Mouse (Mus musculus): ENCODE measurements around the gene Gm37240. TPM values are rescaled to one million over a fixed set of nuclear protein-coding genes. Genes with fewer than 3 reads are reported as not detected.

Gm37240 gene
- total RNA-seq, 4 experiments from 2014 or later = 29.7 to 37.8 (median 36.6) TPM

GRCm38 (mm10) chr3:84808906-84809305 lies 1078.4 kb downstream of the Gm37240 start:
- no peak for DNase-seq (ENCODE audit: low spot score in 2 of 2)

GRCm38 (mm10) chr3:84807826-84808225 lies 1079.5 kb downstream of the Gm37240 start:
- no peak for DNase-seq (ENCODE audit: low spot score in 2 of 2)

- no peak for DNase-seq (ENCODE audit: low spot score in 2 of 2)
Measured at GRCm38 (mm10) chr3:84806206-84806605, 1081.1 kb downstream of the Gm37240 start.

GRCm38 (mm10) chr3:84804036-84804435 lies 1083.3 kb downstream of the Gm37240 start:
- no peak for DNase-seq (ENCODE audit: low spot score in 2 of 2)

GRCm38 (mm10) chr3:84787914-84788313 lies 1099.4 kb downstream of the Gm37240 start:
- DNase-seq (ENCODE audit: low spot score in 2 of 2) = no peak

- no peak for DNase-seq (ENCODE audit: low spot score in 2 of 2)
Measured at GRCm38 (mm10) chr3:84776084-84776483, 1111.2 kb downstream of the Gm37240 start.

GRCm38 (mm10) chr3:84775577-84775976 lies 1111.7 kb downstream of the Gm37240 start:
- DNase-seq (ENCODE audit: low spot score in 2 of 2) = no peak

GRCm38 (mm10) chr3:84775067-84775423 lies 1112.3 kb downstream of the Gm37240 start:
- DNase-seq (ENCODE audit: low spot score in 2 of 2) = no peak

- no peak for DNase-seq (ENCODE audit: low spot score in 2 of 2)
Measured at GRCm38 (mm10) chr3:84774246-84775066, 1112.9 kb downstream of the Gm37240 start.

GRCm38 (mm10) chr3:84771980-84772379 lies 1115.3 kb downstream of the Gm37240 start:
- no peak for DNase-seq (ENCODE audit: low spot score in 2 of 2)

- no peak for DNase-seq (ENCODE audit: low spot score in 2 of 2)
Measured at GRCm38 (mm10) chr3:84770518-84770917, 1116.8 kb downstream of the Gm37240 start.

GRCm38 (mm10) chr3:84769411-84769810 lies 1117.9 kb downstream of the Gm37240 start:
- no peak for DNase-seq (ENCODE audit: low spot score in 2 of 2)

- DNase-seq (ENCODE audit: low spot score in 2 of 2) = no peak
Measured at GRCm38 (mm10) chr3:84768940-84769339, 1118.4 kb downstream of the Gm37240 start.

GRCm38 (mm10) chr3:84753816-84754215 lies 1133.5 kb downstream of the Gm37240 start:
- DNase-seq (ENCODE audit: low spot score in 2 of 2) = no peak

- no peak for DNase-seq (ENCODE audit: low spot score in 2 of 2)
Measured at GRCm38 (mm10) chr3:84749222-84749621, 1138.1 kb downstream of the Gm37240 start.

GRCm38 (mm10) chr3:84748139-84748538 lies 1139.2 kb downstream of the Gm37240 start:
- no peak for DNase-seq (ENCODE audit: low spot score in 2 of 2)

- no peak for DNase-seq (ENCODE audit: low spot score in 2 of 2)
Measured at GRCm38 (mm10) chr3:84745537-84746189, 1141.7 kb downstream of the Gm37240 start.

- peak in 1 of 2 experiments; percentile 22 for DNase-seq (ENCODE audit: low spot score in 2 of 2)
Measured at GRCm38 (mm10) chr3:84744707-84745106, 1142.6 kb downstream of the Gm37240 start.

- no peak for DNase-seq (ENCODE audit: low spot score in 2 of 2)
Measured at GRCm38 (mm10) chr3:84740050-84740596, 1147.2 kb downstream of the Gm37240 start.

- DNase-seq (ENCODE audit: low spot score in 2 of 2) = no peak
Measured at GRCm38 (mm10) chr3:84737137-84737536, 1150.2 kb downstream of the Gm37240 start.

- no peak for DNase-seq (ENCODE audit: low spot score in 2 of 2)
Measured at GRCm38 (mm10) chr3:84735716-84736115, 1151.6 kb downstream of the Gm37240 start.

- DNase-seq (ENCODE audit: low spot score in 2 of 2) = no peak
Measured at GRCm38 (mm10) chr3:84732516-84732915, 1154.8 kb downstream of the Gm37240 start.
